Mouse (Mus musculus): Measurements from ENCODE around the gene Grin2a. TPM values are rescaled to one million over a fixed set of nuclear protein-coding genes. Genes with fewer than 3 reads are reported as not detected.

Gene Grin2a
- polyA plus RNA-seq, 1 experiment from 2014 or later, result 0.30 TPM

- no peaks in the 10 kb centered on the region for H3K4me1 ChIP-seq (replicated peaks; ENCODE audit: control insufficient read depth, insufficient read depth, low read length)
- H3K27me3 ChIP-seq (replicated peaks; ENCODE audit: control insufficient read depth, insufficient read depth, low read length), result no peaks in the 10 kb centered on the region
- H3K9ac ChIP-seq (ENCODE audit: low read length), result no peak overlapping the region
- H3K9me3 ChIP-seq (ENCODE audit: control insufficient read depth, low read length), result no peaks in the 10 kb centered on the region
- H3K4me3 ChIP-seq (ENCODE audit: low read depth, low read length), result no peak overlapping the region
- H3K27ac ChIP-seq (ENCODE audit: low read depth), result no peak overlapping the region
- no peak overlapping the region for H3K4me2 ChIP-seq (ENCODE audit: low read length)
- DNase-seq (ENCODE audit: low spot score) (no peak), ATAC-seq (replicated peaks; ENCODE audit: low FRiP score, low TSS enrichment, low read depth) (no peak)
- WGBS, result 80% methylated on average over 5 of the region's 5 CpGs
- H3K36me3 ChIP-seq (ENCODE audit: control insufficient read depth, insufficient read depth, low read length), result no peaks in the 10 kb centered on the region
Measured at GRCm38 (mm10) chr16:9902680-9903463, 92.5 kb downstream of the Grin2a start.

- no peaks in the 10 kb centered on the region for H3K4me1 ChIP-seq (replicated peaks; ENCODE audit: control insufficient read depth, insufficient read depth, low read length)
- no peak for ATAC-seq (replicated peaks; ENCODE audit: low FRiP score, low TSS enrichment, low read depth)
- H3K27me3 ChIP-seq (replicated peaks; ENCODE audit: control insufficient read depth, insufficient read depth, low read length), result no peaks in the 10 kb centered on the region
- no peak overlapping the region for H3K4me2 ChIP-seq (ENCODE audit: low read length)
- H3K9me3 ChIP-seq (ENCODE audit: control insufficient read depth, low read length), result no peaks in the 10 kb centered on the region
- 43% methylated on average over 1 of the region's 1 CpGs for WGBS
- no peak overlapping the region for H3K27ac ChIP-seq (ENCODE audit: low read depth)
- H3K4me3 ChIP-seq (ENCODE audit: low read depth, low read length), result no peak overlapping the region
- DNase-seq (ENCODE audit: low spot score), result no peak
- no peaks in the 10 kb centered on the region for H3K36me3 ChIP-seq (ENCODE audit: control insufficient read depth, insufficient read depth, low read length)
- no peak overlapping the region for H3K9ac ChIP-seq (ENCODE audit: low read length)
Measured at GRCm38 (mm10) chr16:9901433-9901832, 93.9 kb downstream of the Grin2a start.

DNA sequence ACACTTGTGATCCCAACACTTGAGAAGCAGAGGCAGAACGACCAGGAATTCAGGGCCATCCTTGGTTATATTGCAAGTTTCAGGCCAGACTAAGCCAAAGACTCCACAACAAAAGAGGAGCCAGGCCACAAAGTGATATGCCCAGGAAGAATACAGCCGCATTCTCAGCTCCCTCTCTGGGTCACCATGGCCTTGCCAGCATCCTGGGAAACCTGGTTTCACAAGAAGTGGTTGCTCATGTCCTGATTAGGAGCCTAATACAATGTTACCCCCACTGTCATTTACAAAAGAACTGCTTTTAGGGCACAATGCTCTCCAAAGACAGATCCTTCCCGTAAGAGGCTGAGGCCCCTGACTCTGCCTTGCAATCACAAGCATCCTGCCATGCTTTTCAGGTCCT, 94.4 kb downstream of the Grin2a start:
- no peak for ATAC-seq (replicated peaks; ENCODE audit: low FRiP score, low TSS enrichment, low read depth)
- 85% methylated on average over 3 of the region's 3 CpGs for WGBS
- H3K27ac ChIP-seq (ENCODE audit: low read depth), result no peak overlapping the region

DNA sequence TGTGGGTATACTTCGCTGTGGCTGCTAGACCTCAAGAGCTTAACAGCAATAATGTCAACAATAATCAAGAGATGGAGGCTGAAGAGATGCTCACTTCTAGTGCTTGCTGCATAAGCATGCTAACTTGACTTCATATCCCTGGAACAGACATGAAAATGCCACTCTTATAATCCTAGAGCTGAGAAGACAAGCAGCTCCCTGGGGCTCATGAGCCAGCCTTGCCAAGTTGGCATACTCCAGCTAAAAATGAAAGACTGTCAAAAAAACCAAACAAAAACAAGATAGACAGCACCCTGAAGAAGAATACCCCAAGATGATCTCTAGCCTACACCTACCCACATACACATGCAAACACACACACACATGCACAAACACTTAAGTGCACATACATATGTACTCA, 95.2 kb downstream of the Grin2a start:
- Histone ChIP-seq H3K4me2 (ENCODE audit: low read length) (no peak overlapping the region), H3K27me3 (replicated peaks; ENCODE audit: control insufficient read depth, insufficient read depth, low read length) (no peaks in the 10 kb centered on the region), H3K27ac (ENCODE audit: low read depth) (no peak overlapping the region), H3K9ac (ENCODE audit: low read length) (no peak overlapping the region), H3K4me1 (replicated peaks; ENCODE audit: control insufficient read depth, insufficient read depth, low read length) (no peaks in the 10 kb centered on the region), H3K36me3 (ENCODE audit: control insufficient read depth, insufficient read depth, low read length) (no peaks in the 10 kb centered on the region), H3K4me3 (ENCODE audit: low read depth, low read length) (no peak overlapping the region), H3K9me3 (ENCODE audit: control insufficient read depth, low read length) (no peaks in the 10 kb centered on the region)
- ATAC-seq (replicated peaks; ENCODE audit: low FRiP score, low TSS enrichment, low read depth) (no peak), DNase-seq (ENCODE audit: low spot score) (no peak)
- 89% methylated on average over 1 of the region's 1 CpGs for WGBS

More for the DNA sequence above, 94.4 kb downstream of the Grin2a start:
- Histone ChIP-seq H3K4me1 (replicated peaks; ENCODE audit: control insufficient read depth, insufficient read depth, low read length) (no peaks in the 10 kb centered on the region), H3K9me3 (ENCODE audit: control insufficient read depth, low read length) (no peaks in the 10 kb centered on the region), H3K4me3 (ENCODE audit: low read depth, low read length) (no peak overlapping the region), H3K36me3 (ENCODE audit: control insufficient read depth, insufficient read depth, low read length) (no peaks in the 10 kb centered on the region), H3K4me2 (ENCODE audit: low read length) (no peak overlapping the region), H3K9ac (ENCODE audit: low read length) (no peak overlapping the region), H3K27me3 (replicated peaks; ENCODE audit: control insufficient read depth, insufficient read depth, low read length) (no peaks in the 10 kb centered on the region)
- DNase-seq (ENCODE audit: low spot score), result no peak

DNA sequence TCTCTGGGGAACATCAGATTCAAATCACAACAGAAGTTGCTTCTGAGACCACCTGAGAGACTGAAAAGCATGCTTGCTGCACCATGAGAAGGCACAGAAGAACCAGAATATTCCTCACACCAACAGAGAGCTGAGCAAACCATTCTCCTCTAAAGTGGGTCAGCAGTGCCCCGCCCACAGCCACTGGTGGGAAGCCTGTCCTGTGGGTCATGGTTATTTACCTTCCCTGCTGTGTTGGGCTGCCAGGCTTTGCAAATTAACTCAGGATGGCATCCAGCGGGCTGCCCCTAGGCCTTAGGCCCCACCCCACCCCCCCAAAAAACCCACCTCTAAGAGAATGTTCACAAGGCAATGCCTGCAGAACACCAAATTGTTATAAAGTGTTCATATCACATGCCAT, 96.2 kb downstream of the Grin2a start:
- WGBS, result 77% methylated on average over 2 of the region's 2 CpGs
- H3K27ac ChIP-seq (ENCODE audit: low read depth), result no peak overlapping the region
- no peak overlapping the region for H3K4me3 ChIP-seq (ENCODE audit: low read depth, low read length)

DNA sequence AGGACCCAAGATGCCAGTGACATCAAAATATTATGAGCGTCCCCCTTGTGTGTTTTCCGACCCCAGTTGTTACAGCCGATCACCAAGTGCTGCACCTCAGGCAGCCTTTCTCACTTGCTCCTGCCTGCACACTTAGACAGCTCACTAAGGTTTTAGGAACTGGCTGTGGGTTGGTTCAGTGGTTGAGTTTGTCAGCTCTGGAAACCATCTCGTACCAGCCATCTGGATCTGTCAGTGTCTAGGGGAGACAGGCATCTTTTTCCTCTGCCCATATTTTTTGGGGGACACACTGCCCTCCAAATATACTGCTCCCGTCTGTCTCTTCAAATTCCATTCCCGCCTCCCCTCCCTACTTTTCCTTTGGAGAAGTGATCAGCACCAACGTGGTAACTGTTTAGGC, 99.8 kb downstream of the Grin2a start:
- H3K4me1 ChIP-seq (replicated peaks; ENCODE audit: control insufficient read depth, insufficient read depth, low read length), result no peaks in the 10 kb centered on the region
- no peak overlapping the region for H3K4me3 ChIP-seq (ENCODE audit: low read depth, low read length)
- WGBS, result 71% methylated on average over 7 of the region's 7 CpGs
- no peaks in the 10 kb centered on the region for H3K36me3 ChIP-seq (ENCODE audit: control insufficient read depth, insufficient read depth, low read length)
- no peaks in the 10 kb centered on the region for H3K27me3 ChIP-seq (replicated peaks; ENCODE audit: control insufficient read depth, insufficient read depth, low read length)
- H3K4me2 ChIP-seq (ENCODE audit: low read length), result no peak overlapping the region
- no peak overlapping the region for H3K27ac ChIP-seq (ENCODE audit: low read depth)
- DNase-seq (ENCODE audit: low spot score), result no peak
- no peak for ATAC-seq (replicated peaks; ENCODE audit: low FRiP score, low TSS enrichment, low read depth)
- no peak overlapping the region for H3K9ac ChIP-seq (ENCODE audit: low read length)
- H3K9me3 ChIP-seq (ENCODE audit: control insufficient read depth, low read length), result no peaks in the 10 kb centered on the region

More for the DNA sequence above, 96.2 kb downstream of the Grin2a start:
- H3K9ac ChIP-seq (ENCODE audit: low read length), result no peak overlapping the region
- DNase-seq (ENCODE audit: low spot score) (no peak), ATAC-seq (replicated peaks; ENCODE audit: low FRiP score, low TSS enrichment, low read depth) (no peak)
- H3K27me3 ChIP-seq (replicated peaks; ENCODE audit: control insufficient read depth, insufficient read depth, low read length), result no peaks in the 10 kb centered on the region
- H3K4me1 ChIP-seq (replicated peaks; ENCODE audit: control insufficient read depth, insufficient read depth, low read length), result no peaks in the 10 kb centered on the region
- H3K36me3 ChIP-seq (ENCODE audit: control insufficient read depth, insufficient read depth, low read length), result no peaks in the 10 kb centered on the region
- H3K9me3 ChIP-seq (ENCODE audit: control insufficient read depth, low read length), result no peaks in the 10 kb centered on the region
- H3K4me2 ChIP-seq (ENCODE audit: low read length), result no peak overlapping the region

DNA sequence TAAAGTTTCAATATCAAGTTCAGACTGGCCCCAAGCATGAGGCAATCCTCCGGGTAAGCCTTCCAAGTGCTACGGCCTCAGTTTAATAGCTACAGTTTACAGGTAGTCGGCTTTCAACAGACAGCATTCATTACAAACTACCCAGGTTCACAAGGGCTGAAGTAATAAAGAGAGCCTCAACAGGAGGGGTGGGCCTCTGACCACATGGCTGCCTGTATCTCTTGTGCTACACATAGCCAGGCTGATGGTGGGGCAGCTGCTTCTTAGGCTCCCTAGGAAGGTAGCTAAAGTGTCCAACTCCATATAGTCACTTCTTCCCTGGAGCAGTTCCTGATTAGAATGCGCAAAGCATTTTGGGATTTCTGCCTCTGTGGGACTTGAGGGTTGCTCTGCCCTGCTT, 109.2 kb downstream of the Grin2a start:
- ATAC-seq (replicated peaks; ENCODE audit: low FRiP score, low TSS enrichment, low read depth), result no peak
- no peak overlapping the region for H3K9ac ChIP-seq (ENCODE audit: low read length)
- H3K27ac ChIP-seq (ENCODE audit: low read depth), result no peak overlapping the region
- no peaks in the 10 kb centered on the region for H3K36me3 ChIP-seq (ENCODE audit: control insufficient read depth, insufficient read depth, low read length)
- DNase-seq (ENCODE audit: low spot score), result no peak
- no peak overlapping the region for H3K4me2 ChIP-seq (ENCODE audit: low read length)
- no peaks in the 10 kb centered on the region for H3K4me1 ChIP-seq (replicated peaks; ENCODE audit: control insufficient read depth, insufficient read depth, low read length)
- H3K27me3 ChIP-seq (replicated peaks; ENCODE audit: control insufficient read depth, insufficient read depth, low read length), result no peaks in the 10 kb centered on the region
- WGBS, result 64% methylated on average over 4 of the region's 4 CpGs
- H3K9me3 ChIP-seq (ENCODE audit: control insufficient read depth, low read length), result no peaks in the 10 kb centered on the region
- no peak overlapping the region for H3K4me3 ChIP-seq (ENCODE audit: low read depth, low read length)

- no peak overlapping the region for H3K4me3 ChIP-seq (ENCODE audit: low read depth, low read length)
- no peaks in the 10 kb centered on the region for H3K27me3 ChIP-seq (replicated peaks; ENCODE audit: control insufficient read depth, insufficient read depth, low read length)
- no peak overlapping the region for H3K4me2 ChIP-seq (ENCODE audit: low read length)
- 97% methylated on average over 2 of the region's 2 CpGs for WGBS
- no peaks in the 10 kb centered on the region for H3K36me3 ChIP-seq (ENCODE audit: control insufficient read depth, insufficient read depth, low read length)
- no peak overlapping the region for H3K9ac ChIP-seq (ENCODE audit: low read length)
- no peak for ATAC-seq (replicated peaks; ENCODE audit: low FRiP score, low TSS enrichment, low read depth)
- no peak overlapping the region for H3K27ac ChIP-seq (ENCODE audit: low read depth)
- DNase-seq (ENCODE audit: low spot score), result no peak
- H3K4me1 ChIP-seq (replicated peaks; ENCODE audit: control insufficient read depth, insufficient read depth, low read length), result no peaks in the 10 kb centered on the region
- H3K9me3 ChIP-seq (ENCODE audit: control insufficient read depth, low read length), result no peaks in the 10 kb centered on the region
Measured at GRCm38 (mm10) chr16:9884141-9884540, 111.2 kb downstream of the Grin2a start.

- H3K27ac ChIP-seq (ENCODE audit: low read depth), result no peak overlapping the region
- no peaks in the 10 kb centered on the region for H3K36me3 ChIP-seq (ENCODE audit: control insufficient read depth, insufficient read depth, low read length)
- H3K4me3 ChIP-seq (ENCODE audit: low read depth, low read length), result no peak overlapping the region
- H3K27me3 ChIP-seq (replicated peaks; ENCODE audit: control insufficient read depth, insufficient read depth, low read length), result no peaks in the 10 kb centered on the region
- H3K9me3 ChIP-seq (ENCODE audit: control insufficient read depth, low read length), result no peaks in the 10 kb centered on the region
- DNase-seq (ENCODE audit: low spot score), result no peak
- no peak for ATAC-seq (replicated peaks; ENCODE audit: low FRiP score, low TSS enrichment, low read depth)
- H3K9ac ChIP-seq (ENCODE audit: low read length), result no peak overlapping the region
- 78% methylated on average over 4 of the region's 4 CpGs for WGBS
- no peak overlapping the region for H3K4me2 ChIP-seq (ENCODE audit: low read length)
- no peaks in the 10 kb centered on the region for H3K4me1 ChIP-seq (replicated peaks; ENCODE audit: control insufficient read depth, insufficient read depth, low read length)
Measured at GRCm38 (mm10) chr16:9882420-9882819, 112.9 kb downstream of the Grin2a start.
